Mouse (Mus musculus): ENCODE results near the gene Rfx8.

DNA sequence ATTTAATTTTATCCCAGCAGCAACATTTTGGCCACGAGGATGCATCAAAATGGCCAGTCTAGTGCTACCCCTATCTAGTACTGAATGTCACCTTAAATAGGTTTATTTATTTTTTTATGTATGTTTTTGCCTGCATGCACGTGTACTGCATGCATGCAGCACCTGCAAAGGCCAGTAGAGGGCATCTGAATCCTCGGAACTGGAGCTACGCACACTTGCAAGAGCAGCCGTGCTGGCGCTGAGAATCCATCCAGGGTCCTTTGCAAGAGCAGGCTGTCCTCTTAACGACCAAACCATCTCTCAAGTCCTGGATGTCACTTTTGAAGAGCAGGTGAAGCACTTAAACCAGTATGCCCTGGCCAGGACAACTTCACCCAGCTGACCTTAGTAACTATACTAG, 79.1 kb downstream of the Rfx8 start:
- no peak for TF ChIP-seq CTCF (IDR thresholded peaks at IDR 0.05; ENCODE audit: control insufficient read depth, insufficient read depth, insufficient read length)
- no peak for TF ChIP-seq USF1 (IDR thresholded peaks at IDR 0.05; ENCODE audit: low read depth)
- no peak for TF ChIP-seq CEBPB (IDR thresholded peaks at IDR 0.05; ENCODE audit: low read depth)
- TF ChIP-seq MAX (IDR thresholded peaks at IDR 0.05) = no peak
- TF ChIP-seq MYOD1 (IDR thresholded peaks at IDR 0.05; ENCODE audit: control insufficient read depth, insufficient read length, low read depth) = no peak
- no peak for TF ChIP-seq MYOG (IDR thresholded peaks at IDR 0.05; ENCODE audit: control insufficient read depth, extremely low read depth, insufficient read length)
